Mouse (Mus musculus) lung, adult 2 months (tissue): ENCODE measurements around the gene Mrpl27.

Experiments used
- CTCF ChIP-seq: fragments of 200-500 bp; IDR thresholded peaks from 2 replicates; pipeline ENCODE4 v1.5.1; 2011; ENCODE audit warnings: mild to moderate bottlenecking, low read length, control low read depth; ENCODE audit not compliant: insufficient read depth
- POLR2A ChIP-seq: fragments of 200-500 bp; IDR thresholded peaks from 2 replicates; pipeline ENCODE4 v1.6.1; 2011; ENCODE audit warnings: low read depth, mild to moderate bottlenecking, control low read depth, low read length, borderline replicate concordance; ENCODE audit errors: extremely low read depth

DNA sequence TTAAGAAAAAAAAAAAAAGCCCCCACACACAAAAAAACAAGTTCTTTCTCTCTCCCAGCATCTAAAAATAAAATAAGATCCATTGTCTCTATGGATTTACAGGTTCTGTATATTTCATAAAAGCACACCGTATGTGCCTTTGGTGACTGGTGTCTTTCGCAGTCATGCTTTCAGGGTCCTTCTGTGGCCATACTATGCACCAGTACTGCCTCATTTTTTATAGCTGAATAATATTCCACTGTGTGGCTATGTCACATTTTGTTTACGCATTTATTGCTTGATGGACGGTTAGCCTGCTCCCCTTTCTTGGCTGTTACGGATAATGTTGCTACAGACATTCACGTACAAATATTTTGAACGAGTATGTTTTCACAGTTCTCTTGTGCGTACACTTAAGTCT is 594 bp upstream of the Mrpl27 start:
- no peak for TF ChIP-seq POLR2A
- TF ChIP-seq CTCF = no peak
